Mouse (Mus musculus): ENCODE measurements around the gene Nmt1.
A peak's percentile ranks its signal among the peaks of the same experiment; 100 is the strongest.

Nmt1 gene

GRCm38 (mm10) chr11:103113771-103114170 is 85.8 kb downstream of the Nmt1 start:
- no peak for DNase-seq

GRCm38 (mm10) chr11:103114270-103114943 is 86.4 kb downstream of the Nmt1 start:
- DNase-seq, result no peak

- peak; percentile 82 for DNase-seq
Measured at GRCm38 (mm10) chr11:103115163-103116007, 87.4 kb downstream of the Nmt1 start.

GRCm38 (mm10) chr11:103116008-103116818 is 88.2 kb downstream of the Nmt1 start, which contains the start of gene Hexim1:
Hexim1 (plus strand) TSS chr11:103116231.
- peak; percentile 99 for DNase-seq

DNA sequence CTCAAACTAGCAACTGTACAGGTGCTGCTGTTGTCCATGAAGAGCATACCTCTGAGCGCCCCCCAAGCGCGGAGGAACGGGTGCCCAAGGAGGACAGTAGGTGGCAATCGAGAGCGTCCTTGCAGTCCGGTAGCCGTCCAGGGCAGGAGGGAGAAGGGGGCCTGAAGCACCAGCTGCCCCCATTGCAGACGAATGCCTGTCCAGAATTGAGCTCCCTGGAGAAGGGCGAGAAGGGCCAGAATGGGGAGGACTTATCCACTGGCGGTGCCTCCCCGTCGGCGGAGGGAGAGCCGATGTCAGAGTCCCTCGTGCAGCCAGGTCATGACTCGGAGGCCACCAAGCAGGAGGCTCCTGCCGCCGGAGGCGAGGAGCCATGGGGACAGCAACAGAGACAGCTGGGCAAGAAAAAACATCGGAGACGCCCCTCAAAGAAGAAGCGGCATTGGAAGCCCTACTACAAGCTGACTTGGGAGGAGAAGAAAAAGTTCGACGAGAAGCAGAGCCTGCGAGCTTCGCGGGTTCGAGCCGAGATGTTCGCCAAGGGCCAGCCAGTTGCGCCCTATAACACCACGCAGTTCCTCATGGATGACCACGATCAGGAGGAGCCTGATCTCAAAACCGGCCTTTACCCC is 89.1 kb downstream of the Nmt1 start:
- DNase-seq, result peak; percentile 86

- no peak for DNase-seq
Measured at GRCm38 (mm10) chr11:103117591-103118009, 89.6 kb downstream of the Nmt1 start.
